Mouse (Mus musculus) intestine, embryonic 14.5 days (tissue): ENCODE results near the gene Rab15. TPM values are rescaled to one million over a fixed set of nuclear protein-coding genes. Genes with fewer than 3 reads are reported as not detected.
A peak's percentile ranks its signal among the peaks of the same experiment; 100 is the strongest.
"Not testable (repeated sequence)": the region's sequence is repeated elsewhere in the genome, so short reads cannot be mapped to it uniquely, and the experiment has no call there.

Source experiments
- ATAC-seq: fragments of 200-750 bp; cut with Nextera tagmentation; replicated peaks from 2 replicates; pipeline ENCODE4 v1.8.0; 2017; ENCODE audit warnings: low read depth, moderate number of reproducible peaks, moderate TSS enrichment, moderate library complexity; ENCODE audit not compliant: low FRiP score, low TSS enrichment
- DNase-seq: peaks from one replicate; pipeline ENCODE4 v3.0.0-alpha.2; 2018; ENCODE audit warnings: low spot score
- H3K27ac ChIP-seq: fragments of 300-500 bp; sonication (generic); 2 replicates; pipeline ENCODE4 v1.5.1; 2014; ENCODE audit warnings: low read depth, mild to moderate bottlenecking, control low read depth
- H3K27me3 ChIP-seq: fragments of 300-500 bp; sonication (generic); replicated peaks from 2 replicates; pipeline ENCODE4 v1.6.1; 2014; ENCODE audit warnings: low read length, control low read depth; ENCODE audit not compliant: control insufficient read depth, insufficient read depth
- H3K36me3 ChIP-seq: fragments of 300-500 bp; sonication (generic); 2 replicates; pipeline ENCODE4 v1.6.1; 2014; ENCODE audit warnings: low read length, control low read depth; ENCODE audit not compliant: control insufficient read depth, insufficient read depth
- H3K4me1 ChIP-seq: fragments of 300-500 bp; sonication (generic); replicated peaks from 2 replicates; pipeline ENCODE4 v1.6.1; 2014; ENCODE audit warnings: low read length, control low read depth, mixed read lengths; ENCODE audit not compliant: control insufficient read depth, insufficient read depth
- H3K4me2 ChIP-seq: fragments of 300-500 bp; sonication (generic); 2 replicates; pipeline ENCODE4 v1.6.1; 2014; ENCODE audit warnings: low read length
- H3K4me3 ChIP-seq: fragments of 300-500 bp; sonication (generic); 2 replicates; pipeline ENCODE4 v1.5.1; 2014; ENCODE audit warnings: low read depth, low read length, control low read depth, mixed read lengths
- H3K9ac ChIP-seq: fragments of 300-500 bp; sonication (generic); 2 replicates; pipeline ENCODE4 v1.6.1; 2014; ENCODE audit warnings: mild to moderate bottlenecking, low read length
- H3K9me3 ChIP-seq: fragments of 300-500 bp; sonication (generic); 2 replicates; pipeline ENCODE4 v1.6.1; 2016; ENCODE audit warnings: low read length, control low read depth; ENCODE audit not compliant: control insufficient read depth
- WGBS: fragments of 180-500 bp; shearing (Covaris S2); extraction: QIAGEN DNeasy Blood & Tissue Kit; methylation state at CpG from one replicate; pipeline ENCODE4 v1.1.7; 2014; 5-methylcytosine and 5-hydroxymethylcytosine counted together
- polyA plus RNA-seq: library from polyadenylated mRNA; unstranded; fragments of >200 nt; fragmentation: Nextera tagmentation; extraction: Ambion mirVana; gene quantifications from 2 replicates; pipeline ENCODE4 v1.2.1, GENCODE M21; 2014

Gene Rab15
- polyA plus RNA-seq, 1 experiment from 2014 or later = 23.3 TPM

DNA sequence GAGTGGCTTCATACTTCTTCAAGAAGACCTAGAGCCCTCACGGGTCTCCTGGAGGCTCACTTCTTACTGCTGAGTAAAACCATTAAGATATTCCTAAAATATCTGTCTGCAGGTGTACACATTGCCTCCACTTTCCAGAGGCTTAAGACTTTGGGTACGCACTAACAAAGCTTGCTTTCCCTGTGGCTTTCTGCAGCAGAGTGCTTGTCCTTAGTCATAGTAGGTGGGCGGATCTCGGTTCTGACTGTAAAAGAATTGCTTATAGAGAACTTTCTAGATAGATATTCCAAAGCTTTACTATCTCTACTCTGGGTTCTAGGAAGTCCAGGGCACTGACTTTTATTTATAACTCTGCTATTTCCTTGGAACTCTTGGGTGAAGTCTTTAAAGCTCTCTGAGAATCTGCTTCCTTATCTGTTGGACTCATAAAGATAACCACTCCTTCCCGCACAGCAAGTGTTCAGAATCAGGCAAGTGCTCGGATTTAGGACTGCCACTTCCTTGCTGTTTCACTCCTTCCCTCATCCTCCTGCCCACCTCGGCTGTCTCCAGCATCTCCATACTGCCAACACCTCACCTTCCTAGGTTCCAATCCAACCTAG is 25.7 kb downstream of the Rab15 start:
- WGBS = 74% methylated on average over 7 of the region's 7 CpGs

DNA sequence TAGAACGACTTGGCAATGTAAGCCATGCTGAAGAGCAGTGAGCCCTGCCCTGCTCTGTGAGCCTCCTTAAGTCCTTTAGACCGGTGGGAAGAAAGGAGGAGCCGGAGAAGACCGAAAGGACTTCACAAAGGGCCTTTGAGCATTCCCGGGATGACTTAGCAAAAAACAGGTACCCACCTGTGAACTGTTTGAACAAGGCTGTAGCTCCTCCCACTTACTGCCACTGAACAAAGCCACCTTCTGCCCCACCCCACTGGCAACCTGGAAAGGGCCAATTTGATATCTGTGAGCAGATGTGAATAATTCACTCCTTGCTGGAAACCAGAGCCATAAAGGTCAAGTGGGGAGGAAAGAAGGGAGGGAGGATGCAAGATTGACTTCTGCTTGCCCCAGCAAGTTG is 27.4 kb downstream of the Rab15 start, which contains the start of gene Gpx2:
Gpx2 (minus strand) TSS at position 205 of the 400 bp plus-strand sequence.
- Histone ChIP-seq H3K27me3 (no peaks in the 10 kb centered on the region), H3K4me1 (peaks cover 4% of the 10 kb centered on the region; the same call in 1 of the 2 replicates), H3K36me3 (no peaks in the 10 kb centered on the region), H3K9me3 (no peaks in the 10 kb centered on the region), H3K27ac (no peak within 1 kb of the TSS), H3K4me3 (no peak within 1 kb of the TSS), H3K9ac (no peak within 1 kb of the TSS), H3K4me2 (0 out of 2 replicates have a peak within 1 kb of the TSS, but pooled peaks have one; percentile 2)
- no peak for DNase-seq
- ATAC-seq = peak; percentile 67; the same call in 1 of the 2 replicates
- 59% methylated on average over 5 of the region's 5 CpGs for WGBS

More for the DNA sequence above, 25.7 kb downstream of the Rab15 start:
- H3K4me1 ChIP-seq = no peaks in the 10 kb centered on the region
- no peak overlapping the region for H3K27ac ChIP-seq
- no peak overlapping the region for H3K9ac ChIP-seq
- H3K9me3 ChIP-seq = no peaks in the 10 kb centered on the region
- H3K36me3 ChIP-seq = no peaks in the 10 kb centered on the region
- DNase-seq (no peak), ATAC-seq (no peak)
- H3K4me3 ChIP-seq = no peak overlapping the region
- no peaks in the 10 kb centered on the region for H3K27me3 ChIP-seq
- no peak overlapping the region for H3K4me2 ChIP-seq

DNA sequence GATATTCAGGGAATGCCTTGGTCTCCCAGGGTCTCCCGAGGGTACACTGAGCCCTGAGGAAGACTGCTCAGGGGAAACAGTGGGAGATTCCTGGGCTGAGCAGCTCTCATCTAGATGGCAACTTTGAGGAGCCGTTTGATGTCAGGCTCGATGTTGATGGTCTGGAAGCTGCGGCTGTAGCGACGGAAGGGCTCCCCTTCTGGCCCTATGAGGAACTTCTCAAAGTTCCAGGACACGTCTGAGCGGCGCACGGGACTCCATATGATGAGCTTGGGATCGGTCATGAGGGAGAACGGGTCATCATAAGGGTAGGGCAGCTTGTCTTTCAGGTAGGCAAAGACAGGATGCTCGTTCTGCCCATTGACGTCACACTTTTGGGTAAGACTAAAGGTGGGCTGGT is 30.2 kb downstream of the Rab15 start:
- not testable (repeated sequence) for H3K36me3 ChIP-seq, DNase-seq

DNA sequence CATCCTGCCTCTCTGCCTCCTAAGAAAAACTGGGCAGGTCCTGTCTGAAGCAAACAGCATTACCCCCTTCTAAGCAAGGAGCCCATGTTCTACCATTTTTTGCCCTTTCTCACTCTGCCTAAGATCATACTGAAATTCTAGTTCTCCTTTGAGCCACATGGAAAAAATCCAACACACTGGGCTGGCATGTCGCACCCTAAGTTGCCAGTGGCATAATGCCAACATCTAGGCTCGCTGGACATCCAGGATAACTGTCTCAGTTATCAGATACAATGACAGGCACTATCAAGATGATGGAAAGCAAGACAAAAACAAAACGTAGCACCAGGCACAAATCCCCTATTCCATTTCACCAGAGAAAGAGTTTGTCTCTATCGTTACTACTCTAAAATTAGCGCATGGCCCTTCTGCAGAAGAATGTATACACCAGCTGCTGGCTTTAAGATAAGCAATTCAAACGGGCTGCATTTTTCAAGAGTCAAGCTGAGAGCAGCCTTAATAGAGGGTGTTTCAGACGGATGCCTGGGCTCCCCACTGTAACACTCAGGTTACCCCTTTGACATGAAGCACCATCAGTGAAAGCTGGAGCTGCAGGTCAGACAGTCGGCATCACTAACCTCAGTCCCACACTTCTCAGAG is 32.1 kb downstream of the Rab15 start:
- Histone ChIP-seq H3K4me2 (no peak overlapping the region), H3K4me3 (no peak overlapping the region), H3K27ac (peak overlapping the region; percentile 24; the same call in 1 of the 2 replicates), H3K9me3 (no peaks in the 10 kb centered on the region), H3K27me3 (no peaks in the 10 kb centered on the region), H3K9ac (no peak overlapping the region), H3K4me1 (peaks cover 4% of the 10 kb centered on the region; the same call in 1 of the 2 replicates), H3K36me3 (no peaks in the 10 kb centered on the region)
- ATAC-seq = no peak
- DNase-seq = no peak
- 26% methylated on average over 8 of the region's 8 CpGs for WGBS

More for the DNA sequence above, 30.2 kb downstream of the Rab15 start:
- not testable (repeated sequence) for H3K4me2 ChIP-seq, ATAC-seq, H3K27me3 ChIP-seq, H3K9me3 ChIP-seq, H3K4me1 ChIP-seq, H3K27ac ChIP-seq, H3K9ac ChIP-seq, H3K4me3 ChIP-seq
- 62% methylated on average over 14 of the region's 14 CpGs for WGBS

DNA sequence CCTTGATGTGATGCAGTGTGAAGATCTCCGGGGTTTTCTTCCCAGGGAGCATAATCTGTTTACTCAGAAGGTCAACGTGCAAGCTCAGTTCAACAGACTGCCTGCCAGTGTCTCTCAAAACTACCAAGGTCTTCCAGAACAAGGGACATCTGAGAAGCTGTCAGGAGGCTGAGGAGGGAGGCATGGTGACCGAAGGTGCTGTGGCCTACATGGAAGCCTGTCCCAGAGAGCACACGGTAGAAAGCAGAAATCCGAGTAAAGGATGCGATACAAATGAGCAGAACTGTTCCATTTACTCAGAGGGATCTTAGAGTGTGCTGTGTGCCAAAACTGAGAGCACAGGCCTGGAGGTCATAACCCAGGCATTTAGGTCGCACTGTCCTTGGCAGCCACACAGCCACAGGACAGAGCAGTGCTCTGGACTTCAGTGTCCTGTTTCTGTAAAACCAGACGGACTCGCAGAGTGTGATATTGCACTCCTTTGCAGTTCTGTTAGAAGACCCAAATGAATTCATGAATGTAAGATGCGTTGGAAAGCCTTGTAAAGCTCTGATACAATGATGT is 38.6 kb downstream of the Rab15 start:
- DNase-seq (no peak), ATAC-seq (no peak)
- H3K9me3 ChIP-seq = no peaks in the 10 kb centered on the region
- 50% methylated on average over 10 of the region's 10 CpGs for WGBS
- H3K9ac ChIP-seq = no peak overlapping the region
- H3K27me3 ChIP-seq = no peaks in the 10 kb centered on the region
- no peaks in the 10 kb centered on the region for H3K4me1 ChIP-seq
- no peak overlapping the region for H3K27ac ChIP-seq
- H3K4me2 ChIP-seq = no peak overlapping the region
- H3K4me3 ChIP-seq = no peak overlapping the region
- H3K36me3 ChIP-seq = no peaks in the 10 kb centered on the region

DNA sequence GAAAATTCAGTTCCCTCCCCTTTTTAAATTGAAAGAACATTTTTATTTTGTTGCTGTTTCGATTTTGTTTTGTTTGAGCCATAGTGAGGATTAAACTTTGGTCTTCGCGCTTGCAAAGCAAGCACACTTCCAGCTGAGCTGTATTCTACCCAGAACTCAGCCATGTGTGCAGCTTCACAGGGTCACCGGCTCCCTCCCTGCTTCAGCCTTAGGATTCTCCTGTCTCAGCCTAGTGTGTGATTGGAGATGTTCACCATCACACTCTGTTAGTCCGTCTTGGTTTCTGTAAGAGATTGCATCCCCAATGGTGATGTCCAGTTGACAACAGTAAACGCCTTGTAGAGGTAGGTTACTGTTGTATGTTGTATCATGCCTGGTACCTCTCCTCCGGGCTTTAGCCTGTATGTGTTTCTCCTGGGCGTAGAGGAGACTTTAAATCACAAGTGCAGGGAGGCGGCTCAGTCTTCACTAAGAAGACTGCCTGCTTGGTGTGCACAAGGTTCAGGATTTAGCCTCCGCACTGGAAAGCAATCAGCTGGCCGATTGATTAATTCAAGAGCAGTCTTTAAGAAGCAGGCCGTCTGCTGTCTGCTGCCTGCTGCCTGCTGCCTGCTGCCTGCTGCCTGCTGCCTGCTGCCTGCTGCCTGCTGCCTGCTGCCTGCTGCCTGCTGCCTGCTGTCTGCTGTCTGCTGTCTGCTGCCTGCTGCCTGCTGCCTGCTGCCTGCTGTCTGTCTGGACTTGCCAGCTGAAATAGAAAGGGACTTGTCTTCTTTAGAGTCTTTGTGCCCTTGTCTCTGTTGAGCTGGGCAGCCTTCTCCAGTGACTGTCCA is 41.9 kb downstream of the Rab15 start:
- 75% methylated on average over 12 of the region's 12 CpGs for WGBS
- Histone ChIP-seq H3K4me3 (no peak overlapping the region), H3K9me3 (no peaks in the 10 kb centered on the region), H3K9ac (no peak overlapping the region), H3K27ac (no peak overlapping the region), H3K27me3 (no peaks in the 10 kb centered on the region), H3K4me1 (no peaks in the 10 kb centered on the region), H3K4me2 (no peak overlapping the region), H3K36me3 (no peaks in the 10 kb centered on the region)
- ATAC-seq (no peak), DNase-seq (no peak)

DNA sequence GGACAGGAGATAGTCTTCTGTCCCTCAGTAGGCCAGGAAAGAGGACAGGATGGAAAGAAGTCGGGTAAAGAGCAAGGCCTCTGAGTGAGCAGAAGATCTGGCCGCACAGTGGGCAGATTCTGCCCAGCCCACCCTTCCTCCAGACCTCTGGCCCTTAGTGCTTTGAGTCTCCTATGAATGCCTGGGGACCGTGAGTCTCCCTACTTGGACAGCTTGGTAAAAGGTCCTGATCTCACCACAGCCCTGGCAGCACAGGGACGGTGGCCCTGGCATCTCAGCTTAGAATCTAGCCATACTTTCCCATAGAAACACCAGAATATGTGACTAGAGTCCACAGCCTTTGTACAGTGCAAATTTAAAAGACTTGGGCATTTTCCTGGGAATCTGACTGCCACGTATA is 42.8 kb downstream of the Rab15 start:
- WGBS = 87% methylated on average over 5 of the region's 5 CpGs
- ATAC-seq (no peak), DNase-seq (no peak)
- Histone ChIP-seq H3K4me2 (no peak overlapping the region), H3K9ac (no peak overlapping the region), H3K9me3 (no peaks in the 10 kb centered on the region), H3K27ac (no peak overlapping the region), H3K36me3 (no peaks in the 10 kb centered on the region), H3K4me1 (no peaks in the 10 kb centered on the region), H3K27me3 (no peaks in the 10 kb centered on the region), H3K4me3 (no peak overlapping the region)

DNA sequence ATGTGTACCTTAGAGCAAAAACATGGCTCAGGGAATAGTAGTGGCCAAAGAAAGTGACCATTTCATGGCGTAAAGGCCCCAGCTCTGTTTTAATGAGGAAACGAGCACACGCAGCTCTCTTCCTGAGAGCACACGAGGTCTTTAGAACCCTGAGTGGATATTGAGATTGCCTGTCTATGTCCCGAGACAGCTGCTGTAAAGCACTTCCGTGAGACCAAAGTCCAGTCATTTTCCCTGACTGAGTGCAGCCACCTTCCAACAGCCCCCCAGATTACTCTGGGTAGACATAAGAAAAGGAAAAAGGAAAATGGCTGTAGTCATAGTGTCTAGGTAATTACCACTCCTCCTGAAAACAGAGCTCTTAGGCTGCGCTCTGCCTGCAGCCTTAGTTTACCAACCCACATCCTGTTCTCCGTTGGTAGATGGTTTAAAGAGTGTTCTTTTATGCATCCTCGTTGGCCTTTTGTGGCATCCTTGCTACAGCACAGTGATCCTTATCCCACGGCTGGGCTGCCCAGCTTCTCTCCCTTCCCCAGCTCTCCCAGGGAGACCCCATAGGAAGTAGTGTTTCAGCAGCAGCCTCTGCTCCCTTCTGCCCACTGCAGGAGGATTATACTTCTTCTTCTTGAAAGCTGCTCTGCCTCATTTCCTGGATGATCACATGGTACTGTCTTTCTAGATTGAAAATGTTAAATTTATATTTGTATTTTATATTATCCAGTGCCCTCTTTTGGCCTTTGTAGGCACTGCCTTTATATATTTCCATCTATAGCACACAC is 44.2 kb downstream of the Rab15 start:
- no peaks in the 10 kb centered on the region for H3K4me1 ChIP-seq
- H3K9ac ChIP-seq = no peak overlapping the region
- H3K36me3 ChIP-seq = no peaks in the 10 kb centered on the region
- no peak overlapping the region for H3K4me3 ChIP-seq
- H3K9me3 ChIP-seq = no peaks in the 10 kb centered on the region
- no peak overlapping the region for H3K4me2 ChIP-seq
- H3K27ac ChIP-seq = no peak overlapping the region
- DNase-seq = no peak
- no peak for ATAC-seq
- no peaks in the 10 kb centered on the region for H3K27me3 ChIP-seq
- 79% methylated on average over 10 of the region's 10 CpGs for WGBS
